Mouse (Mus musculus) olfactory bulb, adult 2 months (tissue): Measurements from ENCODE around the gene Med22.

Source experiments
- CTCF ChIP-seq: fragments of 200-500 bp; IDR thresholded peaks from 2 replicates; pipeline ENCODE4 v1.5.1; 2012; ENCODE audit warnings: low read depth, mild to moderate bottlenecking, low read length, moderate library complexity; ENCODE audit not compliant: insufficient read depth
- POLR2A ChIP-seq: fragments of 200-500 bp; IDR thresholded peaks from 2 replicates; pipeline ENCODE4 v1.6.1; 2012; ENCODE audit warnings: mild to moderate bottlenecking, low read depth, low read length, moderate library complexity; ENCODE audit not compliant: insufficient read depth

DNA sequence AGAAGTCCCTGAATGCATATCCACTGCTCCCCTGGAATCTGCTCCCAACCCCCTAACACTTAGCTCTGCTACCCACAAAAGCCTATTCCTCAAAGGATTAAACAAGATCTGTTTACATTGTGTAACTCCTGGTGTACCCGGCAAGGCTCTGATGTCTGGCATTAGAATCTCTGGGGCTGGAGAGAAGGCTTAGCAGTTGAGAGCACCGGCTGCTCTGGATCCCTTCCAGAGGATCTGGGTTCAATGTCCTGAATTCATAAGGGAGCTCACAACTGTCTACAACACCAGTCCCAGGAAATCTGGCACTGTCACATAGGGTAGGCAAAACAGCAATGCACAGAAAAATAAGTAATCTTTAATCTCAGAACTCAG is 47.0 kb upstream of the Med22 start:
- no peak for TF ChIP-seq CTCF
- TF ChIP-seq POLR2A: no peak
